Mouse (Mus musculus): ENCODE results near the gene Cebpz.
A peak's percentile ranks its signal among the peaks of the same experiment; 100 is the strongest.

The Cebpz gene

GRCm38 (mm10) chr17:78895394-78895793 is 41.5 kb downstream of the Cebpz start:
- peak; percentile 41 for DNase-seq (ENCODE audit: low spot score)

GRCm38 (mm10) chr17:78894991-78895390 is 41.9 kb downstream of the Cebpz start:
- no peak for DNase-seq (ENCODE audit: low spot score)

GRCm38 (mm10) chr17:78891020-78891419 is 45.8 kb downstream of the Cebpz start:
- no peak for DNase-seq (ENCODE audit: low spot score)

GRCm38 (mm10) chr17:78889184-78889583 is 47.7 kb downstream of the Cebpz start:
- no peak for DNase-seq (ENCODE audit: low spot score)

- DNase-seq (ENCODE audit: low spot score): no peak
Measured at GRCm38 (mm10) chr17:78888554-78888953, 48.3 kb downstream of the Cebpz start.

GRCm38 (mm10) chr17:78885286-78886065 is 51.4 kb downstream of the Cebpz start:
- no peak for DNase-seq (ENCODE audit: low spot score)

- no peak for DNase-seq (ENCODE audit: low spot score)
Measured at GRCm38 (mm10) chr17:78883291-78883690, 53.6 kb downstream of the Cebpz start.

- DNase-seq (ENCODE audit: low spot score): peak; percentile 86
Measured at GRCm38 (mm10) chr17:78882401-78883112, 54.3 kb downstream of the Cebpz start, which contains the start of gene Eif2ak2. Gene Eif2ak2, minus strand, starts transcription at chr17:78882573.

- peak; percentile 23 for DNase-seq (ENCODE audit: low spot score)
Measured at GRCm38 (mm10) chr17:78881878-78882304, 55.0 kb downstream of the Cebpz start.

GRCm38 (mm10) chr17:78873886-78874285 is 63.0 kb downstream of the Cebpz start:
- no peak for DNase-seq (ENCODE audit: low spot score)
